Mouse (Mus musculus) kidney, adult 2 months (tissue): ENCODE results near the gene Pex7.

Experiments
- CTCF ChIP-seq: fragments of 200-500 bp; conservative IDR thresholded peaks from 2 replicates; pipeline ENCODE4 v1.5.1; 2011; ENCODE audit warnings: low read depth, mild to moderate bottlenecking, control low read depth, low read length, moderate library complexity, mixed read lengths; ENCODE audit not compliant: insufficient read depth, insufficient read length
- POLR2A ChIP-seq: fragments of 200-500 bp; IDR thresholded peaks from one replicate; pipeline ENCODE4 v1.6.1; 2011; ENCODE audit warnings: low read depth, low read length, control low read depth

GRCm38 (mm10) chr10:19818723-19819355 lies 88.7 kb downstream of the Pex7 start:
- TF ChIP-seq CTCF, result no peak
- TF ChIP-seq POLR2A, result no peak
